Mouse (Mus musculus) heart, postnatal 4 days (tissue): ENCODE measurements around the gene Gm11020. TPM values are rescaled to one million over a fixed set of nuclear protein-coding genes. Genes with fewer than 3 reads are reported as not detected.
"Not testable (repeated sequence)": the region's sequence is repeated elsewhere in the genome, so short reads cannot be mapped to it uniquely, and the experiment has no call there.

Experiments used
- DNase-seq: peaks from one replicate; pipeline ENCODE4 v3.0.0; 2021
- total RNA-seq, 2 experiments: library from RNA; stranded (reverse); gene quantifications; 2 replicates each; pipeline ENCODE4 v1.2.3; 2021

Gm11020 gene
- total RNA-seq, result not detected

- not testable (repeated sequence) for DNase-seq
These were observed at the start of gene Gm11020 for GRCm38 (mm10) chr8:104321267-104321666. Gene Gm11020, plus strand, starts transcription at chr8:104321567.

DNA sequence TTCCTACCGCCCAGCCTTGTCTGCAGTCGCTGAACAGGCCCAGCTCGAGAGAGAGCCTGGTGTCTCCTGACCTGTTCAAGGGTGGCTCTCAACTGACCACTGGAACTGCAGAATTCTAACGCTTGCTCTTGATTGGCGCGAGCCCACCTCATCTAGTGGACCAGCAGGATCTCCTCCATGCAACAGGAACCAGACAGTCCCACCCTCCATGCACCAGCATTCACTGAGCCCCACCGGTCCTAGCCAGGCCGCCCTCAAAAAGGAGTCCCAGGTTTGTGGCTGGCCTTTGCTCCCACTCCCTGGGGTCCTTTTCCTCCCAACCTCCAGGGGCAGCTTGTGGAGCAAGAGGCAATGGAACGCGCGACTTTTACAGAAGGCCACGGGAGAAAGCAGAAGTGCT lies 28.3 kb upstream of the Gm11020 start, which contains the start of gene Cmtm2a:
TSS of gene Cmtm2a (minus strand) at position 101 of the 400 bp plus-strand sequence.
- not testable (repeated sequence) for DNase-seq

DNA sequence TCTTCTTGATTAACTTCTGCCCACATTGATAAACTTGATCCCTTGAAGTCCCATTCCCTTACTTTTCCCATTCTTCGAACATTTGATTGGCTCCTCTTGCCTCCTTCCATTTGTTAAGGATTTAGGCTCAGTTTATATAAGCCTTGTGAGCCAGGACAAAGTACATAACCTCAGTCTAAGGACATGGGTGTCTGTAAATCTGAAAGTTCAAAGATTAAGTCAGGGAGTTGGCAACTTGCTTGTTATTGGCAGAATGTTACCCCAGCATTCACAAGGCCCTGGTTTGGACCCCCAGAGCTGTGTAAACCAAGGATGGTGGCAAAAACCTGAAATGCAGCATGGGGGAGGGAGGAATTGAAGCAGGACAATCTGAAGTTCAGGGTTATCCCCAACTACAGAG lies 27.0 kb upstream of the Gm11020 start:
- no peak for DNase-seq

DNA sequence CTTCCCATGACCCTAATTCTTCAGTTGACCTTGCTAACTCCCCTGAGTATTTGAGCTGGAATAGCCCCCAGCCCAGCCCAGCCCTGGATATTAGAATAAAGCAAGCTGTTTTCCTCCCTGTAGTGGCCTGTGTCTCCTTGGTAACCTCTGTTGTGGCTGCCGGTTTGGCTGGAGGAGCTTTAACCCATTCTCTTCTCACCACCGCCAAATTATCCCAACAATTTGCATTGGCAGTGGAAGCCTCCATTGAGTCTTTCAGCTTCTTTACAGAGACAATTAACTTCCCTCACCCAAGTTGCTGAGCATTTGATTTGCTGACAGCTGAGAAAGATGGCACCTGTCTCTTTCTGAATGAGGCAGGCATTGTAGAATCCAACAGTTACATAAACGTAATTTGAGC lies 19.8 kb upstream of the Gm11020 start:
- peak; percentile 23 for DNase-seq

DNA sequence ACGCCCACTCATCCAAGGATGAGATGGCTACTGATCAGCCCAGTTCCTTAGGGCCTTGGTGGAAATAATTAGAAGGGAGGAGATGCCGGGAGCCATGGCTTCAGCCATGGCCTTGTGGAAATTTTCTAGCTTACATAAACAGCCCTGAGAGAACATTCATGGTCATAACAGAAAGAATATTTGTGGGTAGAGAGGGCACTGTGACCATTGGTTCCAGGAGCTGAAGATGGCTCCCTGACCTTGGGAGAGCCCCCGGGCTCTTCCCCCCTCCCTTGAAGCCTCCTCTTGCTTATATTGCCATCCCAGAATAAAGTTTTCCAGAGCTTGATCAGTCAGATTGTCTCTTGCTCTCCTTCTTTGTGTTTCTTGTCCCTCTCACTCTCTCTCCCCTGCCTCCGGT lies 18.8 kb upstream of the Gm11020 start:
- DNase-seq, result not testable (repeated sequence)

DNA sequence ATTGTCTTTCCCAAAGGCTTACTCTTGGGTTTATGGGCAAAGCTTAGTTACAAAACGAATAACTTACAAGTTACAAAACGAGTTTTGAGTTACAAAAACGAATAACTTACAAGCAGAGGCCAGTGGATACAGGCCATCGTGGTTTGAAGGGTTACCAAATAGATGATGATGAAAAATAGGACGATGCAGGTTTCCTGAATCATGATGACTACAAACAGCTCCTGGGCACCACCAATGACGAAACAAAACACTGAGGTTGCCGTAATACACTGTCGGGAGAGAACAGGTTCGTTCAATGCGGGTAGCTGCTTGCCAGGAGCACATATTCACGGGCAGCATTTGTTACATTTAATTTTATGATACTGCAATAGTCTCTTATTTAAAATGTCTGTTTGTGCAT lies 16.4 kb upstream of the Gm11020 start:
- no peak for DNase-seq

DNA sequence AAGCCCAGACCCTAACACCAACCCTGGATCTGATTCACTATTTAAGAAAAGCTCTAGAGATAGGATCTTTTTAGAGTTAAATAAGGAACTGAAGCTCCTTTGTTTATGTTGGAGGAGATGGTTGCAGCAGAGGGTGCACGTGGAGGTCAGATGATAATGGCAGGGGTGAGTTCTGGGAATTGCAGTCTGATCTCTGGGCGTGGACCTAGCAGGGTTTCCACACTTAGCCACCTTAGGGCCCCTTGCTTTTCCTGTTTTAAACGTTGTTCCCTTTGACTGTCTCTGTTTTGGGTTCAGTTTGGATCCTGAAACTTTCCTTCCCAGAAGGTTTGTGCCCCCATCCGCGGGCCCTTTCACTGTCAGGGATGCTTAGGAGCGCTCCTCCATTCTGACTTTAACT lies 13.0 kb upstream of the Gm11020 start:
- not testable (repeated sequence) for DNase-seq

DNA sequence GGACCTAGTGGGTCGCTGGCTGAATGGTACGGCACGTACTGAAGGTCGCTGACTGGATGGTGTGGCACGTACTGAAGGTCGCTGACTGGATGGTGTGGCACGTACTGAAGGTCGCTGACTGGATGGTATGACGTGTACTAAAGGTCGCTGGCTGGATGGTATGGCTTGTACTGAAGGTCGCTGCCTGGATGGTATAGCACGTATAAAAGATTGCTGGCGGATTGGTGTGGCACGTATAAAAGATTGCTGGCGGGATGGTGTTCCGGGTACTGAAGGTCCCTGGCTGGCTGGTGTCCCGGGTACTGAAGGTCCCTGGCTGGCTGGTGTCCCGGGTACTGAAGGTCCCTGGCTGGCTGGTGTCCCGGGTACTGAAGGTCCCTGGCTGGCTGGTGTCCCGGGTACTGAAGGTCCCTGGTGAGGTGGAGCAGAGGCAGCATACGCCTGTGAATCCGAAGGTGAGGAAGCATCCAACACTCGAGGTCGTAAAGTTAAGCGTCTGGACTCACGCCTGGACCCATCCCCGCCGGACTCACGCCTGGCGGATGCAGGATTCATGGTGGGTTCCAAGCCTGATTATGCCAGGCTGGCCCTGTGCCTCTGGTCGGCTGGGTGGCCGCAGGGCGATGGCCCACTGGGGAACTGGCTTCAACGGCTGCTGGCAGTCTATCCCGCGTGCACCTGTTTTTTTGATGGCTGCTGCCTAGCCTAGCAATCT lies 11.8 kb upstream of the Gm11020 start, which contains the start of the genes Gm45711 and Cmtm1:
TSS of gene Gm45711 (minus strand) at position 641 of the 715 bp plus-strand sequence.
TSS of gene Cmtm1 (minus strand) at position 705 of the 715 bp plus-strand sequence.
- DNase-seq, result not testable (repeated sequence)

GRCm38 (mm10) chr8:104312023-104312422 lies 9.3 kb upstream of the Gm11020 start:
- not testable (repeated sequence) for DNase-seq

DNA sequence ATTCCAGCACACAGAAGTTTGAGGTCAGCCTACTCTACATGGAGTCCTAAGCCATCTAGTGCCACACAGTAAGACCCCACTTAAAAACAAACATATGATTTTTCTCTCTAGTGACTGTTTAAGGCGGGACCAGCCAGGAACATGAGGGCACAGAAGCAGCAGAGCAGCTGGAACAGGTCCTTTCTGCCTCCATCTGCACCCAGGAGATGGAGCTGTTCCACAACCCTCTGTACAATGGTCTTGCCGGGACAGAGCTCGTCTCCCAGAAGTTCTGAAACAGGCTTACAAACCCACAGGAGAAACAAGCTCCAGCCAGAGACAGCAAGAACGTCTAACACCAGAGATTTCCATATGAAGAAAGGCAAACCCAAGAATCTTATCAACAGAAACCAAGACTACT lies 8.1 kb upstream of the Gm11020 start:
- peak; percentile 32 for DNase-seq

DNA sequence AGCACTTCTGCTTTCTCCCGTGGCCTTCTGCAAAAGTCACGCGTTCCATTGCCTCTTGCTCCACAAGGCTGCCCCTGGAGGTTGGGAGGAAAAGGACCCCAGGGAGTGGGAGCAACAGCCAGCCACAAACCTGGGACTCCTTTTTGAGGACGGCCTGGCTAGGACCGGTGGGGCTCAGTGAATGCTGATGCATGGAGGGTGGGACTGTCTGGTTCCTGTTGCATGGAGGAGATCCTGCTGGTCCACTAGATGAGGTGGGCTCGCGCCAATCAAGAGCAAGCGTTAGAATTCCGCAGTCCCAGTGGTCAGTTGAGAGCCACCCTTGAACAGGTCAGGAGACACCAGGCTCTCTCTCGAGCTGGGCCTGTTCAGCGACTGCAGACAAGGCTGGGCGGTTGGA lies 563 bp downstream of the Gm11020 start, which contains the start of gene Cmtm2b:
TSS of gene Cmtm2b (plus strand) at position 301 of the 400 bp plus-strand sequence.
- not testable (repeated sequence) for DNase-seq

DNA sequence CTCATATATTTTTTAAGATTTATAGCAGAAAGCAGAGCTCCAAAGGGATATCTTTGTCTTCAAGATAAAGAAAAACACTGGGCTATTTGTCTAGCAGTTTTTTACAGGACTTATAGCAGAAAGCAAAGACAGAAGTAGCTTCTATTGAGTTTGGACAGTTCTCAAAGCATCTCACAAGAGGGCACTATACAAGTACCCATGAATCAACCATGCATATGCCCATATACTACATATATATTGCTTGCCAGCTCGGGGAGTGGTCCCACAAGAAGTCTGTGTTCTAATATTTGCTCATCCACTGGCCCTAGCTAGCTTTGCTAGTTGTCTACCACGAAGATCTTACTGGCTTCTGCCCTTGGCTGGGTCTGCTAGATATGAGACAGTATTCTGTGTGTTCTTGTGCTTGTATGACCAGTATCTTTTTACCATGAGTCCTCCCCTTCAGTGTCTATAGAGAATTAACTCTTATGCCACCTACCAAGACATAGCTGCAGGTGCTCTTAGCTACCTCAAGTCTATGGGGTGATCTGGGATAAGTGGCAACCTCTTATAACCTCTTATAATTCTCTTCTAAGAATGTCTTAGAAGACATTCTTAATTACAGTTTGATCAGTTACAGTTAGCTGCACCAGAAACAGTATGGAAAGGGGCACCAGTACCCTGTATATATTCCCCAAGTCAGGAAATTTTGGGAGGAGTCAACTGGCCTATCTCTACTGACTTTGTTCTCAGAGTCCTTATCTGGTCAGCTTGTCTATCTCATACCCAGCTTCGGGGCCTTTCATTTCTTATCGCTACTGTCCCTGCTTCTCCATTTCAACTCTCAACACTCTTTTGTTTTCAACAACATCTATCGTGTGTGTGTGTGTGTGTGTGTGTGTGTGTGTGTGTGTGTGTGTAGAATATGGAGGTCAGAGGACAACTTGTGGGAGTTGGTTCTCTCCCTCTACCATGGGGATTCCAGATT lies 11.6 kb downstream of the Gm11020 start:
- no peak for DNase-seq

DNA sequence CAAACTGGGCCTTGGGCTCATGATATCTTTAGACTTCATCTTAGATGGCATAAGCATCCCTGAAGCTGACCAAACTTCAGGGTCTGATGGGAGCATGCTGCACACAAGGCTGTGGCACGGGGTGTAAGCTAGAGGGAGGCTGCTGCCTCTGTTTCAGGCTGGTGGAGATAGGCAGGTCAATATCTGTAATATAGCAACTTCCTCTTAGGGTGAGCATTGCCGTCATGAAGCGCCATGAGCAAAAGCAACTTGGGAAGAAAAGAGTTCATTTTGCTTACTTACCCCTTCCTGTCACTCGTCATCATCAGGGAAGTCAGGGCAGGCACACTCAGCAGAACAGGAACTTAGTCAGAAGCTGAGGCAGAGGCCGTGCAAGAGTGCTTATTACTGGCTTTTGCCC lies 12.4 kb downstream of the Gm11020 start:
- DNase-seq, result no peak

- no peak for DNase-seq
These were observed 12.8 kb downstream of the Gm11020 start for GRCm38 (mm10) chr8:104334196-104334595.

DNA sequence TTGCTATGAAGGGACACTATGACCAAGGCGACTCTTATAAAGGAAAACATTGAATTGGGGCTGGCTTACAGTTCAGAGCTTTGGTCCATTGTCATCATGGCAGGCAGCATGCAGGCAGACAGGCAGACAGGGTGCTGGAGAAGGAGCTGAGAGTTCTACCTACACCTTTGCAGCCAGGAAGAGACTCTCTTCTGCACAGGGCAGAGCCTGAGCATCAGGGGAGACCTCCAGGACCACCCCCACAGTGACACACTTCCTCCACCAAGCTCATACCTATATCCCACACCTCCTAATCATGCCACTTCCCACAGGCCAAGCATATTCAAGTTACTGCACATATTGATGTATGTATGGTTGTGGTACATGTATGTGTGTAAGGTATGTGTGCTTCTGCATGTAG lies 15.4 kb downstream of the Gm11020 start:
- no peak for DNase-seq

DNA sequence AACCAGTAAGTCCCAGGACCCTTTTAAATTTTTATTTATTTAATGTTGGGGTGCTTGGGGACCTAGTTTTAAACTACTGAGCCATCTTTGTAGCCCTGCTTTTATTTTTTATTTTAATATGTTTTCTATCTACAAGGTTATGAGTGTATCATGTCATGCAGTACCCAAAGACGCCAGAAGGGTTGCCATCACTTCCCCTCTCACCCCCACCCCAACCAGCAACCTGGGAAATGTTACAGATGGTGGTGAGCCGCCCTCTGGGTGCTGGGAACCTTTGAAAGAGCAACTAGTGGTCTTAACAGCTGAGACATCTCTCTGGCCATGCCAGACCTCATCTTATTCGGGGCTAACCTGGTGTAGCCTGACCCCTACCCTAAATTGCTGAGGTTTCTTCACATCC lies 16.5 kb downstream of the Gm11020 start:
- DNase-seq, result no peak

DNA sequence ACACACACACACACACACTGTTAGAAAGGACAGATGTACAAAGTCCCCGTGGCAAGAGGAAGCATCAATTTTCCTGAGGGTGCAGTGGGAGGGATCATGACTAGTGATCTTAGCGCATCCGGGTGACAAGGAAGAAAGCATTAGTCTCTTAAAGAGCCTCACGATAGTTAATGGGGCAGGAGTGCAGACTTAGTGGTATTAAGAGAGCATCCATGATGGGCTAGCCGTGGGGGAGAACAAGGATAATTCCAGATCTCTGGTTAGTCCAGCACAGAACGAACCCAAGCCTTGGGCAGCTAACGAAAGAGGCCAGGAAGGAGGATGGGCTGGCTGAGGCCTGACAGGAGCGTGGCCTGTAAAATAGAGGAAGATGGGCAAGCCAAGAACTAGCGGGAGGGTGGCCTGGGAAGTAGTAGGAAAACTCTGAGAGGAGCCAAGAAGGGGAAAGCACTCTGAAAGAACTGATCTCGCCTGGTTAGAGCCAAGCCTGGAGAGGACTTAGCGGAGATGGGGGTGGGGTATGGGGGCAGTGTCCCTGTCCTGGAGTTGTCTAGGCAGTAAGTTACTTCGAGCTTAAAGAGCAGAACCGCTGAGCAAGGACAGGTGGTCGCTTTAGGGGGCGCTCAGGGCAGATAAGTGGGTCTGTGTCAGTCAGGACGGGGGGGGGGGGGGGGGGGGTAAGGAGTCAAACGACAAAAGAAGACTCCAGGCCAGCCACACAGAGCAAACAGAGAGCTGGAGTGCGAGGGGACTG lies 18.0 kb downstream of the Gm11020 start, which contains the start of gene Cmtm3:
TSS of gene Cmtm3 (plus strand) at position 182 of the 754 bp plus-strand sequence.
- DNase-seq, result peak; percentile 57

- no peak for DNase-seq
These were observed 18.5 kb downstream of the Gm11020 start for GRCm38 (mm10) chr8:104339983-104340232.

DNA sequence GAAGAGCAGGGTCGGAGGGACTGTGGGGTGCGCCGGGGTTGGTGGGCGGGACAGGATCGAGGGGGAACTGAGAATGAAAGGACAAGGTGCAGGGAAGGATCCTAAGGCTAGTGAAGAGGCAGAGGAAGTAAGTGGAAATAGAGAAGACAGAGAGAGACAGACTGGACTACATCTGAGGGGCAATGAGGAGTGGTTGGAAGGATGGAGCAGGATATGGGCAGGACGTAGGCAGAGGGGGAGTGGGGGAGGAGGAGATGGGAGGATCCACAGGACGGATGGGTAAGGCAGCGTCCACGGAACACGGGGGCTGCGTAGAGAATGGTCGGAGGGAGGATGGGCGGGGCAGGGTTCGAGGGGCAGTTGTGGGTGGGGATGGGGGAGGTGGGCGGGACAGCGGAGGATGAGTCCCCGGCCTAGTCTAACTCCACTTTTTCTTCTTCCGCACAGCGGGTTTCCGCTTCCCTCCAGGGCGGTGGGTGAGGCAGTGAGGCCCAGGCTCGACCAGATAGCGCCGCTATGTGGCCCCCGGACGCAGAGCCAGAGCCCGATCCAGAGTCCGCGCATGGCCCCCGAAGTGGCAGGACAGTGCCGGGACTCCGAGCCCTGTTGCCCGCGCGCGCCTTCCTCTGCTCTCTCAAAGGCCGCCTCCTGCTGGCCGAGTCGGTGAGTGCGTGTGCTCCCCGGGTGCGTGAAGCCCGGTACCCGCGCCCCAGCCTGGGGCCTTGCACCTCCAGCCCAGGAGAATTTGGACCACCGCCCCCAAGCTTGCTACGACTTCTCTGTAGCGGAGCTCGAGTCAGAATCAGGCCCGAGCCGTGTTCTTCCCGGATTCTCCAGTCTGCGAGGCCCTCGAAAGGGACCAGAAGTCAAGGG lies 19.1 kb downstream of the Gm11020 start:
- peak; percentile 88 for DNase-seq

GRCm38 (mm10) chr8:104341106-104341561 lies 19.8 kb downstream of the Gm11020 start:
- DNase-seq, result peak; percentile 86

GRCm38 (mm10) chr8:104341678-104342077 lies 20.3 kb downstream of the Gm11020 start:
- no peak for DNase-seq
